ENCODE assay signal across 21 mouse cellular contexts in genomic region chr11:16290381-16290780, GRCm38 (mm10). TPM values are rescaled to one million over a fixed set of nuclear protein-coding genes. Genes with fewer than 3 reads are reported as not detected.
DNase-seq lines count a peak whose midpoint lies in the region; ATAC-seq and TF ChIP-seq lines count a peak whose summit lies in the region.
"Had no signal": no experiment of that assay in that cellular context is flagged by ENCODE, and none has a peak within 500 bp of the region (broad histone marks: within the 10 kb centered on the region; RNA-seq: fewer than 3 reads in every experiment).

No protein-coding gene starts in this region.

- no peaks in the 10 kb centered on the region for H3K36me3 ChIP-seq in kidney, adult 2 months (ENCODE audit: control insufficient read depth, insufficient read depth, low read length)
- no peaks in the 10 kb centered on the region for H3K36me3 ChIP-seq in kidney, embryonic 15.5 days
- H3K36me3 ChIP-seq: embryonic facial prominence, embryonic 15.5 days; forebrain, embryonic 15.5 days; heart, embryonic 10.5 days; heart, embryonic 15.5 days; hindbrain, embryonic 13.5 days had no signal

- no peak for TF ChIP-seq CTCF in kidney, adult 2 months (conservative IDR thresholded peaks at IDR 0.05; ENCODE audit: insufficient read depth, insufficient read length, low read depth, low read length)
- TF ChIP-seq CTCF in brain, embryonic 14.5 days (IDR thresholded peaks at IDR 0.05; ENCODE audit: borderline replicate concordance, extremely low read depth, insufficient read depth, insufficient read length): no peak

- WGBS in kidney, adult 2 months: 38% methylated on average over 1 of the region's 1 CpGs
- 82% methylated on average over 1 of the region's 1 CpGs for WGBS in kidney, embryonic 15.5 days

- peak; percentile 70 for DNase-seq in kidney, adult 2 months
- DNase-seq in brain, embryonic 14.5 days (ENCODE audit: low read depth): peak; percentile 20
- DNase-seq in kidney, adult 9 months: peak; percentile 59
- DNase-seq in kidney, postnatal 36 days: peak; percentile 46 to 60
- no peak for DNase-seq in ovary, postnatal 36 days (ENCODE audit: low spot score)
- DNase-seq: adrenal gland, adult 2 months; adrenal gland, postnatal 25 days; cerebellum, adult 2 months; cerebellum, postnatal 10 days; heart, adult 18-20 months; heart, postnatal 14 days had no signal

- no peak overlapping the region for H3K4me2 ChIP-seq in kidney, embryonic 15.5 days
- H3K4me2 ChIP-seq: embryonic facial prominence, embryonic 15.5 days; forebrain, embryonic 15.5 days; heart, embryonic 15.5 days; hindbrain, embryonic 13.5 days had no signal

- no peak overlapping the region for H3K9ac ChIP-seq in kidney, embryonic 15.5 days
- H3K9ac ChIP-seq: embryonic facial prominence, embryonic 15.5 days; forebrain, embryonic 15.5 days; heart, embryonic 15.5 days; hindbrain, embryonic 13.5 days had no signal

- no peak overlapping the region for H3K27ac ChIP-seq in kidney, adult 2 months (ENCODE audit: insufficient read depth, low read depth, low read length)
- no peak overlapping the region for H3K27ac ChIP-seq in kidney, embryonic 15.5 days
- H3K27ac ChIP-seq: embryonic facial prominence, embryonic 15.5 days; forebrain, embryonic 15.5 days; heart, embryonic 10.5 days; heart, embryonic 15.5 days; hindbrain, embryonic 13.5 days had no signal

- no peaks in the 10 kb centered on the region for H3K9me3 ChIP-seq in kidney, embryonic 15.5 days (replicated peaks)
- H3K9me3 ChIP-seq: embryonic facial prominence, embryonic 15.5 days; forebrain, embryonic 15.5 days; heart, embryonic 10.5 days; heart, embryonic 15.5 days; hindbrain, embryonic 13.5 days had no signal

- H3K4me3 ChIP-seq in kidney, adult 2 months (ENCODE audit: insufficient read depth, low read depth, low read length): no peak overlapping the region
- no peak overlapping the region for H3K4me3 ChIP-seq in kidney, embryonic 15.5 days (replicated peaks)
- H3K4me3 ChIP-seq: embryonic facial prominence, embryonic 15.5 days; forebrain, embryonic 15.5 days; heart, embryonic 10.5 days; heart, embryonic 15.5 days; hindbrain, embryonic 13.5 days had no signal

- H3K27me3 ChIP-seq in kidney, adult 2 months (replicated peaks; ENCODE audit: control insufficient read depth, insufficient read depth, low read length): no peaks in the 10 kb centered on the region
- H3K27me3 ChIP-seq in kidney, embryonic 15.5 days: no peaks in the 10 kb centered on the region
- H3K27me3 ChIP-seq: CH12.LX; embryonic facial prominence, embryonic 15.5 days; forebrain, embryonic 15.5 days; heart, embryonic 15.5 days; hindbrain, embryonic 13.5 days had no signal

- no peak for TF ChIP-seq POLR2A in kidney, adult 2 months (IDR thresholded peaks at IDR 0.05; ENCODE audit: low read depth, low read length)
- no peak for TF ChIP-seq POLR2A in brain, embryonic 14.5 days (IDR thresholded peaks at IDR 0.05; ENCODE audit: borderline replicate concordance, extremely low read depth, insufficient read depth, insufficient read length, poor library complexity, severe bottlenecking)

- H3K4me1 ChIP-seq in kidney, adult 2 months (ENCODE audit: control insufficient read depth, insufficient read depth, low read length): peaks cover 2% of the 10 kb centered on the region; the same call in 1 of the 2 replicates
- no peaks in the 10 kb centered on the region for H3K4me1 ChIP-seq in kidney, embryonic 15.5 days
- H3K4me1 ChIP-seq: embryonic facial prominence, embryonic 15.5 days; forebrain, embryonic 15.5 days; heart, embryonic 10.5 days; heart, embryonic 15.5 days; hindbrain, embryonic 13.5 days had no signal

- ATAC-seq in kidney, embryonic 15.5 days (replicated peaks; ENCODE audit: low FRiP score): no peak
- no peak for ATAC-seq in erythroblast, adult 5-6 weeks (replicated peaks; ENCODE audit: low FRiP score, poor library complexity, severe bottlenecking)
- ATAC-seq: forebrain, embryonic 15.5 days had no signal

RNA-seq across cellular contexts. Expression of gene Vstm2a, which starts 32.9 kb away (rescaled TPM):
- polyA plus RNA-seq in kidney, adult 2 months (2012; rRNA removed): 2.3 and 3.0 TPM in 2 replicates
- 0.35 and 0.68 TPM in 2 replicates for polyA plus RNA-seq in kidney, embryonic 15.5 days (2015; fragmentation: Nextera tagmentation; extraction: Ambion mirVana)
- polyA plus RNA-seq in brain, embryonic 14.5 days (2012; rRNA removed): 34.9 and 46.8 TPM in 2 replicates
- total RNA-seq in erythroblast, adult 5-6 weeks (2015; ENCODE audit: low replicate concordance): not detected in 2 replicates
- total RNA-seq in erythroblast, adult 5-6 weeks (2017; ENCODE audit: low replicate concordance): not detected in 2 replicates
- total RNA-seq: adrenal gland, postnatal 25 days; CH12.LX; gastrocnemius, adult 8-10 months; hematopoietic stem cell, adult 5-6 weeks had no signal
- polyA plus RNA-seq: adrenal gland, adult 2 months had no signal
